Mouse (Mus musculus) left cerebral cortex, adult 2 months (tissue): ENCODE measurements at regions not wholly inside any gene's neighbourhood (a gene's known extent, or its start where the extent isn't known, plus 50 kb on each side); places are given as distances from the start of the nearest gene placed in this dataset.

Experiments
- DNase-seq, 2 experiments: peaks; one replicate each; pipeline ENCODE4 v3.0.0; 2021 to 2022; ENCODE audit warnings: low spot score in 2 of 2, mixed read lengths in 1 of 2; ENCODE audit errors: extremely low spot score in 1 of 2
- H3K27ac ChIP-seq: fragments of 200-600 bp; 2 replicates; pipeline ENCODE4 v1.8.1; 2022
- H3K4me3 ChIP-seq: fragments of 200-600 bp; 2 replicates; pipeline ENCODE4 v1.8.1; 2022
- CTCF ChIP-seq: fragments of 200-600 bp; IDR thresholded peaks from 2 replicates; pipeline ENCODE4 v1.8.1; 2022; ENCODE audit warnings: antibody characterized with exemption, mild to moderate bottlenecking, moderate library complexity
- intact Hi-C: fragments of 180-260 bp; cut with DNase I; formaldehyde crosslinking; loops from one replicate; pipeline ENCODE4 v1.15.1; 2025

DNA sequence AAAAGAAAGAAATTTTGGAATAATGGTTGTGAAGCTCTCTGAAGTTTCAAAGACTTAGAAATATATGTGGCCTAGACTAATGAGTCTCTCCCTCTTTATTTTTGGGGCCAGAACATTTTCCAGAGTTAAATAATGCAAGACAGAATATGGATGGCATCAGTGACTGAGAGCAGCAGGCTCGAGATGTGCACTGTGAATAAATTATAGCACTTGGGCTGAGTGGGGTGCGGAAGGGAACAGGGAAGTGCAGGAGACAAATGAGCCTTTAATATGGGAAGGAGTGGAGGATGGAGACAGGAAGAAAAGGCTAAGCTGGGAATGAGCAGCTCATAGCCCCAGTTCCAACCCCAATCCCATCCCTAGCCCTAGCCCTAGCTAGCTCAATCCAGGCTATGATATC, 108.0 kb upstream of the Plxna4 start:
- Histone ChIP-seq H3K27ac (no peak overlapping the region), H3K4me3 (no peak overlapping the region)
- no peak for TF ChIP-seq CTCF
- no peak for DNase-seq
- intact Hi-C loops = no loop called here

DNA sequence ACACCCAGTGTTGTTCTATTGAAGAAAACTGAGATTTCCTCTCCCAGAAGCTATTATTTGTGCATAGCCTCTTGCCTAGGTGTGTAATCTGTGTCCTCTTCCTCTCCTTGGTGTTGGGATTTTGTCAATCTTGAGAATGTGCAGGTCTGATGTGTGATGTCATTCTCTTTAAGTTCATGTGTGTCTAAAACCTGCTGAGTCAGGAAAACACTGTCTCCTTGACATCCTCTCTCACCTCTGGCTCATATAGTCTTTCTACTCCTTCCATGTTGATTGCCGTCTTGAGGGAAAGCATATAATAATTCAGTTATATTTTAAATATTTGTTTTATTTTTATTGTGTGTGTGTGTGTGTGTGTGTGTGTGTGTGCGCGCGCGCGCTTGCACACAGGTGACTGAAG, 84.6 kb upstream of the Plxna4 start:
- intact Hi-C loops = no loop called here
- DNase-seq = no peak
- no peak for TF ChIP-seq CTCF
- Histone ChIP-seq H3K4me3 (no peak overlapping the region), H3K27ac (no peak overlapping the region)

DNA sequence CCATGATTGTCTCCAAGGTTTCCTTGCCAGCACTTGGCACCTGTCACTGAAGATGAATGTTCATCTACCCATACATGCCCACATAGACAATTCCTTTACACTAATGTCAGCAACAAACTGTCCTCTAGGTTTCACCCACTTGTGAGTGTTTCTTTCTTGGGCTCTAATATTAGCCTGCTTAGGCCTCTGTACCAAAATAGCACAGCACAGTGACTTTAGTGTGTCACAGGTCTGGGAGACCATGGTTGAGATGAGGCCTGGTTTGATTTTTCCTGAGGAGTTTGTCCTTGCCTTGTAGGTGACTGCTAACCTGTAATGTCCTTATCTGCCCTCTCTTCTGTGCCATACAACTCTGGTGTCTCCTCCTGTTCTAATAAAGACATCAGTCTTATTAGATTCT, 71.8 kb upstream of the Plxna4 start:
- Histone ChIP-seq H3K27ac (no peak overlapping the region), H3K4me3 (no peak overlapping the region)
- TF ChIP-seq CTCF = no peak
- no peak for DNase-seq
- intact Hi-C loops = no loop called here

DNA sequence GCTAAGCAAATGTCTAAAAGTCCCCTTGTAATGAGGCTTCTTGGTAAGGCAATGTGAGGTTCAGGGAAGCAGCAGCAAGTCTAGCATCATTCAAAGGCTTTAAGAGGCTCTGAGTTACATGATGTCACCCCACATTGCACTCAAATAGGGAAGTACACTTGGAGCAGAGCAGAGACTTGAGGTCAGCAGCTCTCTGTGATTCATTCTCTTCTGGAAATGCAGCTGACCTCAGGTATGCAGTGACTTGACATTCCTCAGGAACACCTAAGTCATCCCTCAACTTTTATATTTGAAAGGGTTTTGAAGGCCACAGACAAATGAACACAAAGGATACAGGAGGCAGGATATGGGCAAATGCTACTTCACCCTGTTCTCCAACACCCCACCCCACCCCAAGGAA, 69.4 kb upstream of the Plxna4 start:
- no peak for TF ChIP-seq CTCF

DNA sequence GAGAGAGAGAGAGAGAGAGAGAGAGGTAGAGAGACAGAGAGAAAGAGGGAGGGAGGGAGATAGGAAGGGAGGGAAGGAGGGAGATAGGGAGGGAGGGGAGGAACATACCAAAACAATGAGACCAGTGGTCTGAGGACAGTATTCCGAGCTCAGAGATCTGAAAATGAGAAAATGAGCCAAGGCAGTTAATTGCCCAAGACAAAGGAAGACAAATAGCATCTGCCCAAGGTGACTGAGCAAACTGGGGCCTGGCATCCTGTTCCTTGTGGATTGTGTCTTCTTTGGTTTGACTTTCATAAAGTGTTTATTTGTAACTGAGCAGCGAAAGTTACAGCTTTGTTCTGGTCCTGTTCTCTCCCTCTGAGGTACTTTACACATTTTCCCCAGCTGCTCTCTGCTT, 66.2 kb upstream of the Plxna4 start:
- no peak for TF ChIP-seq CTCF
- no peak for DNase-seq
- intact Hi-C loops = no loop called here
- H3K27ac ChIP-seq = no peak overlapping the region
- H3K4me3 ChIP-seq = no peak overlapping the region

More for the DNA sequence above, 69.4 kb upstream of the Plxna4 start:
- DNase-seq = no peak
- intact Hi-C loops = no loop called here
- no peak overlapping the region for H3K27ac ChIP-seq
- H3K4me3 ChIP-seq = no peak overlapping the region

DNA sequence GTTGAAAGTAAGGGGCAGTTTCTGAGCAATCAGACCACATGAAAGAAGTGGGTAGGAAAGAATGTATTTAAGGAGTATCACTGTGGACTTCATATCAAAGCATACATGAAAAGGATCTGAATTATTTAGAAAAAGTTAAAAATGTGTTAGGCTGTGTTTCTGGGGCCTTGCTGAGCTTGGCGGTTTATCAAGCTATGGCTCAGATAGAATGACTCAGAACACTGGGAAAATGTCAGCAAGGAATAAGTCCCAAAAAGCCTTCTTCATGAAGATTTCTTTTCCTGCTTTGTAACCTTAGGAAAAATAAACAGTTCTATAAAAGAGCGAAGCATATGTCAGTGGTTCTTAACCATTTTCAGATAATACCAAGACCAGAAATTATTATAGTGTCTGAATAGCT, 56.0 kb upstream of the Plxna4 start:
- no peak for TF ChIP-seq CTCF
- intact Hi-C loops = no loop called here
- H3K4me3 ChIP-seq = no peak overlapping the region
- DNase-seq = no peak
- H3K27ac ChIP-seq = peak overlapping the region; percentile 60; the same call in 1 of the 2 replicates

DNA sequence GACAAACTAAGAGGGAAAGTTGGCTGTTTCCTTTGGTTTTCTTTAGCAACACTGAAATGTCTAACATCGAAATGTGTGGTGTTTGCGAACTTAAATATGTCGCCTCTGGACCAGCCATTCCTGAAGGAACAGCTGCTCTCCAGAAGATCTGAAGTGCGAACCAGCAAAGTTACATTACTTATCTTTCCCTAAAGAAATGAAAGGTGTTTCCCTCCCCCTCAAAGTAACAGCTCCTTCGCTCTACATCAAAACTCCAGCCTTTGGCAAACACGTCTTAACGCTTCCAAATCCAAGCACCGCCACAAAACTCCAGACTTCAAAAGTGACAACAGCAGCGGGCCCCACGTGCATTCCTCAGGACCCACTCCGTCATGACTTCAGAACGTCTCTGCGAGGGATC, 50.9 kb upstream of the Plxna4 start:
- 0 out of 2 replicates have a peak overlapping the region, but pooled peaks have one; percentile 44 for H3K27ac ChIP-seq
- intact Hi-C loops = loop anchor here (1.0 to 5.0 kb wide), 2 partner anchors 34 to 113 kb away; no protein-coding TSS in a partner anchor
- peak; percentile 8 to 18 for DNase-seq
- H3K4me3 ChIP-seq = no peak overlapping the region
- TF ChIP-seq CTCF = no peak
